Mouse (Mus musculus): ENCODE data around the gene Creb3l4. TPM values are rescaled to one million over a fixed set of nuclear protein-coding genes. Genes with fewer than 3 reads are reported as not detected.

Creb3l4 gene
- polyA plus RNA-seq, 1 experiment from 2014 or later, result 1.3 TPM

- Histone ChIP-seq H3K27ac (ENCODE audit: low read depth, low read length) (peak overlapping the region; percentile 60; the same call in 1 of the 2 replicates), H3K27me3 (ENCODE audit: control insufficient read depth, insufficient read depth, low read length) (no peaks in the 10 kb centered on the region), H3K4me3 (ENCODE audit: low read depth, low read length) (peak overlapping the region; percentile 69), H3K4me2 (ENCODE audit: low read depth, low read length) (peak overlapping the region; percentile 95), H3K36me3 (ENCODE audit: control insufficient read depth, insufficient read depth, low read length) (peaks cover 4% of the 10 kb centered on the region; the same call in 1 of the 2 replicates), H3K9ac (replicated peaks; ENCODE audit: low read depth, low read length) (peak overlapping the region; percentile 78), H3K9me3 (ENCODE audit: control insufficient read depth, low read length) (no peaks in the 10 kb centered on the region), H3K4me1 (ENCODE audit: control insufficient read depth, insufficient read depth, low read length) (peaks cover 5% of the 10 kb centered on the region)
- 8% methylated on average over 10 of the region's 10 CpGs for WGBS
- no peak for ATAC-seq (ENCODE audit: low read depth)
Observed at GRCm38 (mm10) chr3:90248746-90249100, 5.4 kb upstream of the Creb3l4 start.

GRCm38 (mm10) chr3:90247960-90248745 is 4.8 kb upstream of the Creb3l4 start, which contains the start of gene Slc39a1:
TSS of gene Slc39a1 (plus strand) at chr3:90248172.
- H3K9ac ChIP-seq (replicated peaks; ENCODE audit: low read depth, low read length), result peak within 1 kb of the TSS; percentile 78
- ATAC-seq (ENCODE audit: low read depth), result peak; percentile 95
- WGBS, result under 1% methylated on average over 44 of the region's 44 CpGs

GRCm38 (mm10) chr3:90247630-90247959 is 4.3 kb upstream of the Creb3l4 start:
- H3K9ac ChIP-seq (replicated peaks; ENCODE audit: low read depth, low read length), result peak overlapping the region; percentile 78; the same call in 1 of the 2 replicates
- peak; percentile 10 for ATAC-seq (ENCODE audit: low read depth)
- WGBS, result 2% methylated on average over 3 of the region's 3 CpGs
- H3K9me3 ChIP-seq (ENCODE audit: control insufficient read depth, low read length), result no peaks in the 10 kb centered on the region
- H3K27ac ChIP-seq (ENCODE audit: low read depth, low read length), result peak overlapping the region; percentile 60
- peak overlapping the region; percentile 95 for H3K4me2 ChIP-seq (ENCODE audit: low read depth, low read length)
- H3K36me3 ChIP-seq (ENCODE audit: control insufficient read depth, insufficient read depth, low read length), result peaks cover 4% of the 10 kb centered on the region; the same call in 1 of the 2 replicates
- peak overlapping the region; percentile 69 for H3K4me3 ChIP-seq (ENCODE audit: low read depth, low read length)
- H3K27me3 ChIP-seq (ENCODE audit: control insufficient read depth, insufficient read depth, low read length), result no peaks in the 10 kb centered on the region
- peaks cover 13% of the 10 kb centered on the region for H3K4me1 ChIP-seq (ENCODE audit: control insufficient read depth, insufficient read depth, low read length)

More at GRCm38 (mm10) chr3:90247960-90248745, 4.8 kb upstream of the Creb3l4 start, which contains the start of gene Slc39a1:
- peak within 1 kb of the TSS; percentile 95 for H3K4me2 ChIP-seq (ENCODE audit: low read depth, low read length)
- H3K9me3 ChIP-seq (ENCODE audit: control insufficient read depth, low read length), result no peaks in the 10 kb centered on the region
- H3K4me3 ChIP-seq (ENCODE audit: low read depth, low read length), result peak within 1 kb of the TSS; percentile 69
- peaks cover 7% of the 10 kb centered on the region for H3K4me1 ChIP-seq (ENCODE audit: control insufficient read depth, insufficient read depth, low read length)
- peak within 1 kb of the TSS; percentile 60 for H3K27ac ChIP-seq (ENCODE audit: low read depth, low read length)
- peaks cover 4% of the 10 kb centered on the region; the same call in 1 of the 2 replicates for H3K36me3 ChIP-seq (ENCODE audit: control insufficient read depth, insufficient read depth, low read length)
- no peaks in the 10 kb centered on the region for H3K27me3 ChIP-seq (ENCODE audit: control insufficient read depth, insufficient read depth, low read length)

GRCm38 (mm10) chr3:90245406-90245805 is 2.1 kb upstream of the Creb3l4 start:
- Histone ChIP-seq H3K9me3 (ENCODE audit: control insufficient read depth, low read length) (no peaks in the 10 kb centered on the region), H3K4me3 (ENCODE audit: low read depth, low read length) (no peak overlapping the region), H3K4me2 (ENCODE audit: low read depth, low read length) (no peak overlapping the region), H3K27me3 (ENCODE audit: control insufficient read depth, insufficient read depth, low read length) (no peaks in the 10 kb centered on the region), H3K36me3 (ENCODE audit: control insufficient read depth, insufficient read depth, low read length) (no peaks in the 10 kb centered on the region; the same call in 1 of the 2 replicates), H3K9ac (replicated peaks; ENCODE audit: low read depth, low read length) (no peak overlapping the region), H3K27ac (ENCODE audit: low read depth, low read length) (no peak overlapping the region), H3K4me1 (ENCODE audit: control insufficient read depth, insufficient read depth, low read length) (peaks cover 13% of the 10 kb centered on the region)
- ATAC-seq (ENCODE audit: low read depth), result no peak
- 83% methylated on average over 2 of the region's 2 CpGs for WGBS

GRCm38 (mm10) chr3:90241669-90242358 is 1.5 kb downstream of the Creb3l4 start:
- Histone ChIP-seq H3K9me3 (ENCODE audit: control insufficient read depth, low read length) (no peaks in the 10 kb centered on the region), H3K4me2 (ENCODE audit: low read depth, low read length) (no peak overlapping the region), H3K9ac (replicated peaks; ENCODE audit: low read depth, low read length) (no peak overlapping the region), H3K4me1 (ENCODE audit: control insufficient read depth, insufficient read depth, low read length) (peaks cover 8% of the 10 kb centered on the region; the same call in 1 of the 2 replicates), H3K4me3 (ENCODE audit: low read depth, low read length) (no peak overlapping the region), H3K27ac (ENCODE audit: low read depth, low read length) (no peak overlapping the region), H3K27me3 (ENCODE audit: control insufficient read depth, insufficient read depth, low read length) (no peaks in the 10 kb centered on the region), H3K36me3 (ENCODE audit: control insufficient read depth, insufficient read depth, low read length) (no peaks in the 10 kb centered on the region)
- WGBS, result 85% methylated on average over 10 of the region's 10 CpGs
- 0 out of 2 replicates have a peak, but pooled peaks have one; percentile 7 for ATAC-seq (ENCODE audit: low read depth)

- Histone ChIP-seq H3K27me3 (ENCODE audit: control insufficient read depth, insufficient read depth, low read length) (no peaks in the 10 kb centered on the region), H3K9me3 (ENCODE audit: control insufficient read depth, low read length) (no peaks in the 10 kb centered on the region), H3K4me2 (ENCODE audit: low read depth, low read length) (no peak overlapping the region), H3K36me3 (ENCODE audit: control insufficient read depth, insufficient read depth, low read length) (no peaks in the 10 kb centered on the region), H3K4me1 (ENCODE audit: control insufficient read depth, insufficient read depth, low read length) (peaks cover 8% of the 10 kb centered on the region; the same call in 1 of the 2 replicates), H3K4me3 (ENCODE audit: low read depth, low read length) (no peak overlapping the region), H3K27ac (ENCODE audit: low read depth, low read length) (no peak overlapping the region), H3K9ac (replicated peaks; ENCODE audit: low read depth, low read length) (no peak overlapping the region)
- 94% methylated on average over 2 of the region's 2 CpGs for WGBS
- no peak for ATAC-seq (ENCODE audit: low read depth)
Observed at GRCm38 (mm10) chr3:90241251-90241650, 2.1 kb downstream of the Creb3l4 start.

- H3K27me3 ChIP-seq (ENCODE audit: control insufficient read depth, insufficient read depth, low read length), result no peaks in the 10 kb centered on the region
- H3K4me3 ChIP-seq (ENCODE audit: low read depth, low read length), result peak within 1 kb of the TSS; percentile 77
- WGBS, result under 1% methylated on average over 61 of the region's 61 CpGs
- H3K9me3 ChIP-seq (ENCODE audit: control insufficient read depth, low read length), result no peaks in the 10 kb centered on the region
- H3K4me1 ChIP-seq (ENCODE audit: control insufficient read depth, insufficient read depth, low read length), result no peaks in the 10 kb centered on the region; the same call in 1 of the 2 replicates
- H3K9ac ChIP-seq (replicated peaks; ENCODE audit: low read depth, low read length), result peak within 1 kb of the TSS; percentile 81
- no peaks in the 10 kb centered on the region; the same call in 1 of the 2 replicates for H3K36me3 ChIP-seq (ENCODE audit: control insufficient read depth, insufficient read depth, low read length)
- H3K4me2 ChIP-seq (ENCODE audit: low read depth, low read length), result peak within 1 kb of the TSS; percentile 87
- peak; percentile 98 for ATAC-seq (ENCODE audit: low read depth)
- peak within 1 kb of the TSS; percentile 83 for H3K27ac ChIP-seq (ENCODE audit: low read depth, low read length)
Observed at GRCm38 (mm10) chr3:90231507-90232333, 11.6 kb downstream of the Creb3l4 start, which contains the start of gene Jtb. TSS of gene Jtb (plus strand) at chr3:90231597.

GRCm38 (mm10) chr3:90231075-90231474 is 12.2 kb downstream of the Creb3l4 start:
- no peaks in the 10 kb centered on the region; the same call in 1 of the 2 replicates for H3K4me1 ChIP-seq (ENCODE audit: control insufficient read depth, insufficient read depth, low read length)
- H3K9ac ChIP-seq (replicated peaks; ENCODE audit: low read depth, low read length), result 0 out of 2 replicates have a peak overlapping the region, but pooled peaks have one; percentile 81
- peak overlapping the region; percentile 77 for H3K4me3 ChIP-seq (ENCODE audit: low read depth, low read length)
- peak overlapping the region; percentile 87 for H3K4me2 ChIP-seq (ENCODE audit: low read depth, low read length)
- no peaks in the 10 kb centered on the region for H3K27me3 ChIP-seq (ENCODE audit: control insufficient read depth, insufficient read depth, low read length)
- 20% methylated on average over 8 of the region's 8 CpGs for WGBS
- no peaks in the 10 kb centered on the region for H3K9me3 ChIP-seq (ENCODE audit: control insufficient read depth, low read length)
- no peaks in the 10 kb centered on the region; the same call in 1 of the 2 replicates for H3K36me3 ChIP-seq (ENCODE audit: control insufficient read depth, insufficient read depth, low read length)
- ATAC-seq (ENCODE audit: low read depth), result no peak
- no peak overlapping the region for H3K27ac ChIP-seq (ENCODE audit: low read depth, low read length)
